Mouse (Mus musculus) forebrain, postnatal 0 days (tissue): Measurements from ENCODE around the gene Pla2r1. TPM values are rescaled to one million over a fixed set of nuclear protein-coding genes. Genes with fewer than 3 reads are reported as not detected.

Experiments used
- ATAC-seq: fragments of 200-750 bp; cut with Nextera tagmentation; 2 replicates; pipeline ENCODE4 v1.8.0; 2017; ENCODE audit warnings: mild to moderate bottlenecking, moderate library complexity
- DNase-seq: peaks from one replicate; pipeline ENCODE4 v3.0.0-alpha.2; 2015
- H3K27ac ChIP-seq: fragments of 300-500 bp; sonication (generic); 2 replicates; pipeline ENCODE4 v1.5.1; 2014; ENCODE audit warnings: low read depth, mild to moderate bottlenecking, antibody characterized with exemption, low read length, moderate library complexity, mixed read lengths
- H3K27me3 ChIP-seq: fragments of 300-500 bp; sonication (generic); 2 replicates; pipeline ENCODE4 v1.6.1; 2014; ENCODE audit warnings: mild to moderate bottlenecking, low read length, mixed read lengths; ENCODE audit not compliant: insufficient read depth
- H3K36me3 ChIP-seq: fragments of 300-500 bp; sonication (generic); 2 replicates; pipeline ENCODE4 v1.6.1; 2014; ENCODE audit warnings: mild to moderate bottlenecking, moderate library complexity; ENCODE audit not compliant: insufficient read depth
- H3K4me1 ChIP-seq: fragments of 300-500 bp; sonication (generic); 2 replicates; pipeline ENCODE4 v1.6.1; 2014; ENCODE audit warnings: antibody characterized with exemption; ENCODE audit not compliant: insufficient read depth
- H3K4me2 ChIP-seq: fragments of 300-500 bp; sonication (generic); 2 replicates; pipeline ENCODE4 v1.6.1; 2014; ENCODE audit warnings: low read depth, mild to moderate bottlenecking, moderate library complexity
- H3K4me3 ChIP-seq: fragments of 300-500 bp; sonication (generic); 2 replicates; pipeline ENCODE4 v1.5.1; 2014; ENCODE audit warnings: low read depth, low read length, mixed read lengths
- H3K9ac ChIP-seq: fragments of 300-500 bp; sonication (generic); 2 replicates; pipeline ENCODE4 v1.6.1; 2014; ENCODE audit warnings: mild to moderate bottlenecking
- H3K9me3 ChIP-seq: fragments of 300-500 bp; sonication (generic); 2 replicates; pipeline ENCODE4 v1.6.1; 2016; ENCODE audit warnings: low read length
- CTCF ChIP-seq: sonication (generic); IDR thresholded peaks from 2 replicates; pipeline ENCODE4 v1.5.1; 2016; ENCODE audit warnings: antibody characterized with exemption, control low read depth, low read depth
- WGBS: fragments of 180-500 bp; shearing (Covaris S2); extraction: QIAGEN DNeasy Blood & Tissue Kit; methylation state at CpG from one replicate; pipeline ENCODE4 v1.1.7; 2014; 5-methylcytosine and 5-hydroxymethylcytosine counted together
- polyA plus RNA-seq: library from polyadenylated mRNA; unstranded; fragments of >200 nt; fragmentation: Nextera tagmentation; extraction: Ambion mirVana; gene quantifications from 2 replicates; pipeline ENCODE4 v1.2.1, GENCODE M21; 2015
- total RNA-seq: library from RNA; depleted of rRNA; stranded (reverse); fragments of >200 nt; gene quantifications from 2 replicates; pipeline ENCODE4 v1.2.3, GENCODE M21; 2014

Pla2r1 gene
- total and polyA plus RNA-seq, 2 experiments from 2014 or later = 0.21 to 0.81 TPM

GRCm38 (mm10) chr2:60505145-60505544, 48.0 kb downstream of the Pla2r1 start:
- DNase-seq (no peak), ATAC-seq (no peak)
- TF ChIP-seq CTCF = no peak
- Histone ChIP-seq H3K9ac (no peak overlapping the region), H3K27me3 (no peaks in the 10 kb centered on the region), H3K4me1 (no peaks in the 10 kb centered on the region), H3K36me3 (no peaks in the 10 kb centered on the region), H3K4me2 (no peak overlapping the region), H3K27ac (no peak overlapping the region), H3K4me3 (no peak overlapping the region), H3K9me3 (no peaks in the 10 kb centered on the region)
- 47% methylated on average over 2 of the region's 2 CpGs for WGBS

DNA sequence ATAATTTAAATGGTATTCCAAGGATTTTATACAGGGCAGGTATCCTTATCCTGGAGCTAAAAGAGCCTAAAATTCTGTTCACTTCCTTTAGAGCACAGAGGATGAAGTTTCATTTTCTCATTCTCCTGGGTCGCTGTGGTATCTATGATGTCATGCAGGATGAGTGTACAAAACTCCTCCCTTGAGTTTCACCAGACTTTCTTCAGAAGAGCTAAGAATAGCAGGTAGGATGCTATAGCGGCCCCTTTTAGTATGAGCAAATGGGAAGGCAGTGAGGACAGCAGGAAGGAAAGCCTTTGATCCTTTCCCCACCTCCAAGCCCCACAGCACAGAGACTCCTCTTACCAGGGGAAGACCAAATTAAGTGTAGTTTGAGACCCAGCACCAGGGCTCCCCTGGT, 48.4 kb downstream of the Pla2r1 start:
- no peak overlapping the region for H3K4me2 ChIP-seq
- TF ChIP-seq CTCF = no peak
- 76% methylated on average over 2 of the region's 2 CpGs for WGBS
- H3K27me3 ChIP-seq = no peaks in the 10 kb centered on the region
- ATAC-seq = no peak
- H3K9me3 ChIP-seq = no peaks in the 10 kb centered on the region
- H3K36me3 ChIP-seq = no peaks in the 10 kb centered on the region
- no peak for DNase-seq
- no peak overlapping the region for H3K27ac ChIP-seq
- H3K9ac ChIP-seq = no peak overlapping the region
- H3K4me3 ChIP-seq = no peak overlapping the region
- no peaks in the 10 kb centered on the region for H3K4me1 ChIP-seq

DNA sequence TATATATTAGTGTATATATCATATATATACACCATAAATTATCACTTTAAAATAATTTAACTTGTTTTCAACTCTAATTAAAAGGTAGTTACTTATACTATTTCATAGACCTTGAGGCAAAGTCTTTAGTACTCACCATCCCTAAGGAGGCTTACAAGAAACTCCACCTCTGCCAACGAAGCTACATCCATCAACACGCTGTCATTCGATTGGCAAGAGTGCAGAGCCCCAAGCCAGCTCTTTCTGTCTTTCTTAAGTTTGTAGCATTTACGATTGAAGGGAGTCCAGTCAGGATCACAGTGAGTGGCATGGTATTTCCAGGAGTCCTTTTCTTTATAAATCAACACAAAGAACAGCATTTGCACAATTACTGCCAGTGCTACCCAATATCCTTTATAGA, 49.1 kb downstream of the Pla2r1 start:
- no peak overlapping the region for H3K4me3 ChIP-seq
- no peaks in the 10 kb centered on the region for H3K27me3 ChIP-seq
- no peaks in the 10 kb centered on the region for H3K4me1 ChIP-seq
- H3K9ac ChIP-seq = no peak overlapping the region
- ATAC-seq (no peak), DNase-seq (peak; percentile 21)
- no peak for TF ChIP-seq CTCF
- no peaks in the 10 kb centered on the region for H3K9me3 ChIP-seq
- no peak overlapping the region for H3K4me2 ChIP-seq
- WGBS = 51% methylated on average over 4 of the region's 4 CpGs
- H3K27ac ChIP-seq = no peak overlapping the region
- H3K36me3 ChIP-seq = no peaks in the 10 kb centered on the region

DNA sequence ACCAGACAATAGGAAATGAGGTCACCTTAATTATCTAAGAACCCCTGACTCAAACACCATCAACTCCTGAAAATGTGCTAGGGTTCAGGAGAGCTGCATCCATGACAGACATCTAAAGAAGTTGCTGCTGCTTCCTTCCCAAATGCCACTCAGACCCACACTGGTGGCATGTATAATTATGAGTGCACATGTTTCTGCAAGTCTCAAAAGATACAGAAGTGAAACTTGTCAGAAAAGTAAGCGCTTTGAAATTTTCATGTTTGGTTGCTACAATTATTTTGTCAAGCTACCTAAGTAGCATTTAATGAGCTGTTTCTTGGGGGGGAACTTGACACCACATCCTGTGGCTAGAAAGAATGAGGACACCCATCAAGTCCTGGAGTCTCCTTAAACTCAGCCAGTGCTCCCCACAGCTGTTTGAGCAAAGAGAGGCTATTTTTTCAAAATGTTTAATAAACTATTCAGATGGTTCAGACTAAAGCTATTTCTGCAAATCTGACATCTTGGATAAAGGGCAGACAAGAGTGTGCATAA, 52.5 kb downstream of the Pla2r1 start:
- H3K4me3 ChIP-seq = no peak overlapping the region
- H3K9ac ChIP-seq = no peak overlapping the region
- H3K4me2 ChIP-seq = no peak overlapping the region
- no peaks in the 10 kb centered on the region for H3K4me1 ChIP-seq
- no peak for TF ChIP-seq CTCF
- no peaks in the 10 kb centered on the region for H3K9me3 ChIP-seq
- no peak for DNase-seq
- 78% methylated on average over 1 of the region's 1 CpGs for WGBS
- no peak for ATAC-seq
- H3K27ac ChIP-seq = no peak overlapping the region
- H3K36me3 ChIP-seq = no peaks in the 10 kb centered on the region
- H3K27me3 ChIP-seq = no peaks in the 10 kb centered on the region

DNA sequence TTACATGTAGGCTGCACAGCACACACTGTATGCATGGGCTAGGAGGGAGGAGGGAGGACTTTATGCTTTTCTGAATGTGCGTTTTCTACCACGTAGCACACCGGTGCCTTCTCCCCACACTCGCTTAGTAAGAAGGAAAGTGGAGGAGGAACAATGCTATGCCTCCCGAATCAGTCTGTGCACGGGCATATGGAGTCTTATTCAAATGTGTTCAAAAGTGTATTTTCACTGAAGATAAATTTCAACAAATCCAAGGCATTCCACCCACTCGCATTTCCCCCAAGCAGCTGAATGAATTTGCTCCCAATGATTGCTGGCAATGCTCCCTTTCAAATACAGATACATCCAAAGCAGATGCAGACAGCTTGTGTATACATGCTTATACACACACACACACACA, 73.2 kb downstream of the Pla2r1 start:
- no peaks in the 10 kb centered on the region for H3K9me3 ChIP-seq
- H3K4me3 ChIP-seq = no peak overlapping the region
- H3K27me3 ChIP-seq = no peaks in the 10 kb centered on the region
- WGBS = 67% methylated on average over 7 of the region's 7 CpGs
- no peak overlapping the region for H3K9ac ChIP-seq
- no peak overlapping the region for H3K4me2 ChIP-seq
- TF ChIP-seq CTCF = no peak
- no peaks in the 10 kb centered on the region for H3K4me1 ChIP-seq
- ATAC-seq (peak; percentile 47), DNase-seq (peak; percentile 26)
- no peak overlapping the region for H3K27ac ChIP-seq
- no peaks in the 10 kb centered on the region for H3K36me3 ChIP-seq

GRCm38 (mm10) chr2:60478778-60479177, 74.3 kb downstream of the Pla2r1 start:
- no peaks in the 10 kb centered on the region for H3K4me1 ChIP-seq
- H3K4me3 ChIP-seq = no peak overlapping the region
- no peak overlapping the region for H3K4me2 ChIP-seq
- no peak overlapping the region for H3K27ac ChIP-seq
- no peaks in the 10 kb centered on the region for H3K9me3 ChIP-seq
- H3K27me3 ChIP-seq = no peaks in the 10 kb centered on the region
- TF ChIP-seq CTCF = no peak
- H3K36me3 ChIP-seq = no peaks in the 10 kb centered on the region
- ATAC-seq (no peak), DNase-seq (no peak)
- H3K9ac ChIP-seq = no peak overlapping the region
- 94% methylated on average over 2 of the region's 2 CpGs for WGBS

GRCm38 (mm10) chr2:60468901-60469770, 84.0 kb downstream of the Pla2r1 start:
- DNase-seq (peak; percentile 15), ATAC-seq (peak; percentile 59; the same call in 1 of the 2 replicates)
- Histone ChIP-seq H3K4me3 (no peak overlapping the region), H3K36me3 (no peaks in the 10 kb centered on the region), H3K27me3 (no peaks in the 10 kb centered on the region), H3K9ac (no peak overlapping the region), H3K4me2 (no peak overlapping the region), H3K27ac (no peak overlapping the region), H3K4me1 (no peaks in the 10 kb centered on the region), H3K9me3 (no peaks in the 10 kb centered on the region)
- WGBS = 48% methylated on average over 11 of the region's 11 CpGs
- TF ChIP-seq CTCF = no peak
